Mouse (Mus musculus): ENCODE results near the gene Tpm4.

Tpm4 gene

GRCm38 (mm10) chr8:72138456-72138855 lies 3.7 kb downstream of the Tpm4 start:
- no peak for DNase-seq (ENCODE audit: low read depth, low spot score)

- no peak for DNase-seq (ENCODE audit: low read depth, low spot score)
These were observed 8.6 kb downstream of the Tpm4 start for GRCm38 (mm10) chr8:72143256-72143824.

- no peak for DNase-seq (ENCODE audit: low read depth, low spot score)
These were observed 9.7 kb downstream of the Tpm4 start for GRCm38 (mm10) chr8:72144345-72144975.

- no peak for DNase-seq (ENCODE audit: low read depth, low spot score)
These were observed 10.7 kb downstream of the Tpm4 start for GRCm38 (mm10) chr8:72145511-72145910.

GRCm38 (mm10) chr8:72146056-72146455 lies 11.3 kb downstream of the Tpm4 start:
- no peak for DNase-seq (ENCODE audit: low read depth, low spot score)

- DNase-seq (ENCODE audit: low read depth, low spot score) = no peak
These were observed 11.8 kb downstream of the Tpm4 start for GRCm38 (mm10) chr8:72146556-72146955.

GRCm38 (mm10) chr8:72147266-72147665 lies 12.5 kb downstream of the Tpm4 start:
- no peak for DNase-seq (ENCODE audit: low read depth, low spot score)

- DNase-seq (ENCODE audit: low read depth, low spot score) = no peak
These were observed 14.3 kb downstream of the Tpm4 start for GRCm38 (mm10) chr8:72149056-72149455.

- DNase-seq (ENCODE audit: low read depth, low spot score) = no peak
These were observed 16.8 kb downstream of the Tpm4 start for GRCm38 (mm10) chr8:72151418-72152078.

- no peak for DNase-seq (ENCODE audit: low read depth, low spot score)
These were observed 18.6 kb downstream of the Tpm4 start for GRCm38 (mm10) chr8:72153382-72153781.

GRCm38 (mm10) chr8:72158096-72158495 lies 23.3 kb downstream of the Tpm4 start:
- DNase-seq (ENCODE audit: low read depth, low spot score) = no peak

- no peak for DNase-seq (ENCODE audit: low read depth, low spot score)
These were observed 24.0 kb downstream of the Tpm4 start for GRCm38 (mm10) chr8:72158726-72159125.

GRCm38 (mm10) chr8:72160007-72160406 lies 25.2 kb downstream of the Tpm4 start:
- DNase-seq (ENCODE audit: low read depth, low spot score) = no peak

GRCm38 (mm10) chr8:72160707-72161697 lies 26.2 kb downstream of the Tpm4 start, which contains the start of gene Rab8a:
Gene Rab8a (plus strand): TSS chr8:72161200.
- peak; percentile 99 for DNase-seq (ENCODE audit: low read depth, low spot score)

GRCm38 (mm10) chr8:72162821-72163220 lies 28.0 kb downstream of the Tpm4 start:
- no peak for DNase-seq (ENCODE audit: low read depth, low spot score)

GRCm38 (mm10) chr8:72169098-72169668 lies 34.4 kb downstream of the Tpm4 start:
- no peak for DNase-seq (ENCODE audit: low read depth, low spot score)

- no peak for DNase-seq (ENCODE audit: low read depth, low spot score)
These were observed 35.0 kb downstream of the Tpm4 start for GRCm38 (mm10) chr8:72169681-72170249.

GRCm38 (mm10) chr8:72177346-72177925 lies 42.7 kb downstream of the Tpm4 start:
- peak; percentile 26 for DNase-seq (ENCODE audit: low read depth, low spot score)

GRCm38 (mm10) chr8:72183554-72184202 lies 48.9 kb downstream of the Tpm4 start:
- DNase-seq (ENCODE audit: low read depth, low spot score) = no peak

GRCm38 (mm10) chr8:72187793-72188331 lies 53.1 kb downstream of the Tpm4 start:
- no peak for DNase-seq (ENCODE audit: low read depth, low spot score)
